Mouse (Mus musculus) stomach, embryonic 14.5 days (tissue): ENCODE measurements around the gene Wdr17. TPM values are rescaled to one million over a fixed set of nuclear protein-coding genes. Genes with fewer than 3 reads are reported as not detected.
A peak's percentile ranks its signal among the peaks of the same experiment; 100 is the strongest.

Experiments
- ATAC-seq: fragments of 200-750 bp; cut with Nextera tagmentation; 2 replicates; pipeline ENCODE4 v1.8.0; 2017; ENCODE audit warnings: low read depth, moderate TSS enrichment; ENCODE audit not compliant: insufficient number of reproducible peaks, insufficient read depth, low FRiP score
- H3K27ac ChIP-seq: fragments of 300-500 bp; sonication (generic); 2 replicates; pipeline ENCODE4 v1.5.1; 2014; ENCODE audit warnings: mild to moderate bottlenecking, low read length, moderate library complexity, mixed read lengths
- H3K27me3 ChIP-seq: fragments of 300-500 bp; sonication (generic); 2 replicates; pipeline ENCODE4 v1.6.1; 2014; ENCODE audit warnings: low read length, control low read depth, mixed read lengths; ENCODE audit not compliant: control insufficient read depth, insufficient read depth
- H3K36me3 ChIP-seq: fragments of 300-500 bp; sonication (generic); 2 replicates; pipeline ENCODE4 v1.6.1; 2014; ENCODE audit warnings: mild to moderate bottlenecking, control low read depth, low read length, moderate library complexity, mixed read lengths; ENCODE audit not compliant: control insufficient read depth, insufficient read depth
- H3K4me1 ChIP-seq: fragments of 300-500 bp; sonication (generic); 2 replicates; pipeline ENCODE4 v1.6.1; 2014; ENCODE audit warnings: low read length, control low read depth, mixed read lengths; ENCODE audit not compliant: control insufficient read depth, insufficient read depth
- H3K4me2 ChIP-seq: fragments of 300-500 bp; sonication (generic); replicated peaks from 2 replicates; pipeline ENCODE4 v1.6.1; 2014; ENCODE audit warnings: low read depth, low read length, control low read depth
- H3K4me3 ChIP-seq: fragments of 300-500 bp; sonication (generic); 2 replicates; pipeline ENCODE4 v1.5.1; 2014; ENCODE audit warnings: low read depth, low read length, control low read depth
- H3K9ac ChIP-seq: fragments of 300-500 bp; sonication (generic); replicated peaks from 2 replicates; pipeline ENCODE4 v1.6.1; 2014; ENCODE audit warnings: low read depth, mild to moderate bottlenecking, control low read depth, low read length, moderate library complexity, mixed read lengths
- H3K9me3 ChIP-seq: fragments of 300-500 bp; sonication (generic); 2 replicates; pipeline ENCODE4 v1.6.1; 2016; ENCODE audit warnings: low read depth, low read length, control low read depth; ENCODE audit not compliant: control insufficient read depth
- WGBS: fragments of 180-500 bp; shearing (Covaris S2); extraction: QIAGEN DNeasy Blood & Tissue Kit; methylation state at CpG from one replicate; pipeline ENCODE4 v1.1.7; 2014; 5-methylcytosine and 5-hydroxymethylcytosine counted together
- polyA plus RNA-seq: library from polyadenylated mRNA; unstranded; fragments of >200 nt; fragmentation: Nextera tagmentation; extraction: Ambion mirVana; gene quantifications from 2 replicates; pipeline ENCODE4 v1.2.1, GENCODE M21; 2014

The Wdr17 gene
- polyA plus RNA-seq, 1 experiment from 2014 or later, result 1.4 TPM

- Histone ChIP-seq H3K4me1 (peaks cover 5% of the 10 kb centered on the region; the same call in 1 of the 2 replicates), H3K4me3 (no peak overlapping the region), H3K9me3 (no peaks in the 10 kb centered on the region), H3K9ac (no peak overlapping the region), H3K36me3 (no peaks in the 10 kb centered on the region), H3K27me3 (no peaks in the 10 kb centered on the region), H3K27ac (no peak overlapping the region), H3K4me2 (no peak overlapping the region)
- no peak for ATAC-seq
Measured at GRCm38 (mm10) chr8:54777012-54777411, 110.0 kb downstream of the Wdr17 start.

- no peaks in the 10 kb centered on the region for H3K9me3 ChIP-seq
- no peak overlapping the region for H3K4me2 ChIP-seq
- H3K9ac ChIP-seq, result no peak overlapping the region
- peaks cover 5% of the 10 kb centered on the region; the same call in 1 of the 2 replicates for H3K4me1 ChIP-seq
- no peaks in the 10 kb centered on the region for H3K36me3 ChIP-seq
- H3K27me3 ChIP-seq, result no peaks in the 10 kb centered on the region
- H3K4me3 ChIP-seq, result no peak overlapping the region
- no peak for ATAC-seq
- H3K27ac ChIP-seq, result no peak overlapping the region
Measured at GRCm38 (mm10) chr8:54776241-54776640, 110.7 kb downstream of the Wdr17 start.

GRCm38 (mm10) chr8:54757646-54758045, 129.3 kb downstream of the Wdr17 start:
- no peak overlapping the region for H3K9ac ChIP-seq
- 92% methylated on average over 1 of the region's 1 CpGs for WGBS
- H3K4me1 ChIP-seq, result no peaks in the 10 kb centered on the region
- H3K27ac ChIP-seq, result no peak overlapping the region
- no peaks in the 10 kb centered on the region for H3K9me3 ChIP-seq
- no peaks in the 10 kb centered on the region for H3K27me3 ChIP-seq
- no peak overlapping the region for H3K4me3 ChIP-seq
- H3K4me2 ChIP-seq, result no peak overlapping the region
- H3K36me3 ChIP-seq, result no peaks in the 10 kb centered on the region
- ATAC-seq, result no peak

GRCm38 (mm10) chr8:54736660-54737312, 150.2 kb downstream of the Wdr17 start:
- Histone ChIP-seq H3K4me1 (no peaks in the 10 kb centered on the region), H3K4me3 (no peak overlapping the region), H3K36me3 (no peaks in the 10 kb centered on the region), H3K27ac (no peak overlapping the region), H3K9ac (no peak overlapping the region), H3K9me3 (no peaks in the 10 kb centered on the region), H3K27me3 (no peaks in the 10 kb centered on the region), H3K4me2 (no peak overlapping the region)
- 64% methylated on average over 5 of the region's 5 CpGs for WGBS
- no peak for ATAC-seq

GRCm38 (mm10) chr8:54724668-54725035, 162.3 kb downstream of the Wdr17 start:
- Histone ChIP-seq H3K4me2 (peak overlapping the region; percentile 62), H3K9ac (no peak overlapping the region), H3K9me3 (no peaks in the 10 kb centered on the region), H3K4me1 (no peaks in the 10 kb centered on the region), H3K4me3 (peak overlapping the region; percentile 35), H3K27me3 (no peaks in the 10 kb centered on the region), H3K27ac (no peak overlapping the region), H3K36me3 (no peaks in the 10 kb centered on the region)
- no peak for ATAC-seq
- WGBS, result 11% methylated on average over 8 of the region's 8 CpGs

GRCm38 (mm10) chr8:54723976-54724667, 162.9 kb downstream of the Wdr17 start:
- peak; percentile 100 for ATAC-seq
- under 1% methylated on average over 23 of the region's 23 CpGs for WGBS
- H3K27ac ChIP-seq, result no peak overlapping the region
- H3K27me3 ChIP-seq, result no peaks in the 10 kb centered on the region
- peak overlapping the region; percentile 35 for H3K4me3 ChIP-seq
- no peaks in the 10 kb centered on the region for H3K4me1 ChIP-seq
- H3K4me2 ChIP-seq, result peak overlapping the region; percentile 62
- no peaks in the 10 kb centered on the region for H3K36me3 ChIP-seq
- H3K9ac ChIP-seq, result no peak overlapping the region
- no peaks in the 10 kb centered on the region for H3K9me3 ChIP-seq

- WGBS, result 59% methylated on average over 4 of the region's 4 CpGs
- no peaks in the 10 kb centered on the region for H3K36me3 ChIP-seq
- no peak for ATAC-seq
- H3K4me3 ChIP-seq, result no peak overlapping the region
- no peaks in the 10 kb centered on the region for H3K27me3 ChIP-seq
- no peak overlapping the region for H3K27ac ChIP-seq
- no peaks in the 10 kb centered on the region for H3K4me1 ChIP-seq
- H3K4me2 ChIP-seq, result no peak overlapping the region
- H3K9me3 ChIP-seq, result no peaks in the 10 kb centered on the region
- no peak overlapping the region for H3K9ac ChIP-seq
Measured at GRCm38 (mm10) chr8:54718515-54718914, 168.5 kb downstream of the Wdr17 start.

GRCm38 (mm10) chr8:54705743-54706142, 181.2 kb downstream of the Wdr17 start:
- no peaks in the 10 kb centered on the region for H3K36me3 ChIP-seq
- 63% methylated on average over 2 of the region's 2 CpGs for WGBS
- H3K9ac ChIP-seq, result no peak overlapping the region
- no peak for ATAC-seq
- no peaks in the 10 kb centered on the region for H3K9me3 ChIP-seq
- H3K4me3 ChIP-seq, result no peak overlapping the region
- no peaks in the 10 kb centered on the region for H3K4me1 ChIP-seq
- no peaks in the 10 kb centered on the region for H3K27me3 ChIP-seq
- H3K4me2 ChIP-seq, result no peak overlapping the region
- no peak overlapping the region for H3K27ac ChIP-seq

- no peaks in the 10 kb centered on the region for H3K4me1 ChIP-seq
- H3K4me3 ChIP-seq, result no peak overlapping the region
- no peak overlapping the region for H3K27ac ChIP-seq
- ATAC-seq, result no peak
- no peaks in the 10 kb centered on the region for H3K27me3 ChIP-seq
- H3K9me3 ChIP-seq, result no peaks in the 10 kb centered on the region
- H3K9ac ChIP-seq, result no peak overlapping the region
- H3K36me3 ChIP-seq, result no peaks in the 10 kb centered on the region
- H3K4me2 ChIP-seq, result no peak overlapping the region
Measured at GRCm38 (mm10) chr8:54671806-54672205, 215.2 kb downstream of the Wdr17 start.
